Mouse (Mus musculus) c-Kit-positive CD71-positive TER-119-negative erythroid progenitor cells, embryonic 14.5 days (primary cell): Measurements from ENCODE around the gene Dcaf6.

Source experiments
- DNase-seq: peaks from one replicate; pipeline ENCODE4 v3.0.0-alpha.2; 2013; ENCODE audit warnings: low read depth

Gene Dcaf6

DNA sequence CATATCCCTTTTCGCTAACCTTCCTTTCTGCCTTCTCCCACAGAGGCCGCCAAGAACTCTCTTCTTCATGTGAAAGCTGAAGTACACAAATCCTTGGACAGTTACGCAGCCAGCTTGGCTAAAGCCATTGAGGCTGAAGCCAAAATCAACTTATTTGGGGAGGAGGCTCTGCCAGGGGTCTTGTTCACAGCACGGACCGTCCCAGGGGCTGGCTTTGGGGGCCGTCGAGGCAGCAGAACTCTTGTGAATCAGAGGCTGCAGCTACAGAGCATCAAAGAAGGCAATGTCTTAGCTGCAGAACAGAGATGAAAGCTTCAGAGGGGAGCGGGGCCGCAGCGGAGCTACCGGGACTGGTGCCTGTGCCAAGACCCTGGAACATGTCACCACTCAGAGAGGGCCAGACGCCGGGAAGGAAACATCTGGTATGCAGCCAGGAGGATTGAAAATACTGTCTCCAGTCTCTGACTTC, 138.8 kb downstream of the Dcaf6 start:
- DNase-seq = no peak

DNA sequence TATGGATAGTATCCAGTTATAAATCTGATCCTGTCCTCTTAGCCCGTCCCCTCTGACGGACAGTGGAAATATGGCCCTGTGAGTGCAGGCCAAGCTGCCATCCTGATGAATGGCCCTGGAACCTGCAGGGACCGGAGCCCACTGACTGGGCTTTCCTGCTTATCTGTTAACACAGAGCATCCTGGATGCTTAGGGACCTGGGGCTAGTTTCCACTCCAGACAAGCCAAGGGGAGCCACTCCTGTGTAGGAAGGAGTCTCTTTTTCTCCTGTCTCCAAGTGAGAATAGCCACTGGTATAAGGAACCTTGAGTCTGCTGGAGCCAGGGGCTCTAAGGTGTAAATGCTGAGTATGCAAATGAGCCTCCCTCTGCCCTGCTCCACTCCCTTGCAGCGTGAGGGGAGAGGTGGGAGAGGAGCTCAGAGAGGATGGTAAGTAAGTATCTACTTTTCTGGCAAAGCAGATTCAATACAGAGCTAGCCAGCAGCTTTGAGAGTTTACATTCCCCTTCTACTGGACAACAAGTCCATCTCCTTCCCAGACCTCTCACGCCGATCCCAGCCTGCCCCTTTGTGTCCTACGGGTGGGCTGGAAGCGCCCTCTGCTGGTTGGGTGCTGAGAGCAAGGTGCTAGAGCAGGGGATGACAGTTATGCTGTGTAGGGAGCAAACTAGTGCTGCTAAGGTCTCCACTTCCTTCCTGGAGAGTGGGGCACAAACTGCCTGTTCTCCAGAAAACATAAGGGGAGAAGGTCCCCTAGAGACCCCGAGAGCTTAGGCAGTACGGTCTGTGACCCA, 139.9 kb downstream of the Dcaf6 start:
- peak; percentile 53 for DNase-seq

DNA sequence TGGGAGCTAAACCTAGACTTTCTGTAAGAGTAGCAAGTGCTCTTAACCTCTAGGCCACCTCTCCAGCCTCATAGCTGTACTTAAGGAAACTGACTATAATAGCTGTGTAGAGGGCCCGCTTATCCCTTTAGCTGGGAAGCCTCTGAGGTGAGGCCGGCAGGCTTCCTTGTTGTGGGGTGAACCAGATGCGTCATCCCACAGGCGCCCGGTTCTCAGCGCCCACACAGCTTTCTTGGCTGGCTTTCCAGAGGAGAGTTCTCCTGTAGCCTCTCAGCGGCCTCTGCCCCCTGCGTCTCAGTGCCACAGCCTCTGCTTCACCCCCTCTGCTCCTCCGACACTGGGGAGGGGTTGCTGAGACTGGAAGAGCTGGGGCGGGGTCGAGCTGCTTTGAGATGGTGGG, 143.9 kb downstream of the Dcaf6 start:
- no peak for DNase-seq

DNA sequence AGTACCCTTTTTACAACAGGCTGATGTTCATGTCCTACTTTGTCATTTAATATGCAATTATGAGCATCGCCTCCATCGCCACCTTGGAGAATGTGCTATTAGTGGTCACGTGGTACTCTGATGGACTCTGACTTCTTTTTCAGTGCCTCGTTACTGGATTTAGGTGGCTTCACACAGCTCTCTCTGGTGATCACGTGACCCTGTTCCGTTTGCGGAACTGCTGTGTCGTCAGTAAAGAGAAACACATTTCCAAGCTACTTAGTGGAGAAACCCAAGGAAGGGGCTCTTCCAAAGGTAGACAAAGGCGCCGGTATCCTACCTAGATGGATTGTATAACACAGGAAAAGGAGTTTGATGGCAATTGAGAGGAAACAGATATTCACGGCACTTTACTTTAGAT, 152.1 kb downstream of the Dcaf6 start:
- DNase-seq = no peak

DNA sequence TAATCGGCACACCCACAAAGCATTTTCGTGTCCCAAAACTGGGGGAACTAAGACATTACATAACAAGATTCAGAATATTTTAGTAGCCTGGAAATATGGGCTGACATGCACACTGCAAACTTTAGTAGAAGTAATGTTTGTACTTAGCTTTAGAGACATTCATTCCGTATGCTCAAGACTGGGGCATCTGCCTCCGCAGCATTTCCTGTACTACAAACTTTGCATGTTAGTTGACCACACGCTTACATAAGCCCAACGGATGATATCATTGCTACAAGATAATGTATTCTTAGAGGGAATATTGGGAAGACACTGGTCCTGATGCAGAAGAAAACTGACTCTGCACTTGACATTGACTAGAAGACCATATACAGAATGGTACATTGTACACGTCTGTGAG, 155.9 kb downstream of the Dcaf6 start:
- DNase-seq = no peak

DNA sequence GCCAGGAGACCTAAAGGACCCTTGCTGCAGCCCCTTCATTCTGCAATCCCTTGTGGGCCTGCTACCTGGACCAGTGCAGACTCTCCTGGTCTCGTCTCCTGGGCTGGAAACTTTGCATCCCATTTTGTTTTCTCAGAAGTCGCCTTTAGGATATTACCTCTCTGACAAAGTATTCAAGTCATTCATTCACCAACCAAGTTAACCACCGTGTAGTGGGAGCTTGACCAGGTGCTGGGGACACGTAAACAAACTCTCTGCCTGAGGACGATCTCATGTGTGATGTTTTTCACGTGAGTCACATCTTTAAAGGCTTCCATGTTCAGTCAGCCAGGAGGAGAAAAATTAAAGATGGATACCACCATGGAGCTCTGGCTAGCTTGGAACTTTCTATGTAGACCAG, 157.1 kb downstream of the Dcaf6 start:
- no peak for DNase-seq

DNA sequence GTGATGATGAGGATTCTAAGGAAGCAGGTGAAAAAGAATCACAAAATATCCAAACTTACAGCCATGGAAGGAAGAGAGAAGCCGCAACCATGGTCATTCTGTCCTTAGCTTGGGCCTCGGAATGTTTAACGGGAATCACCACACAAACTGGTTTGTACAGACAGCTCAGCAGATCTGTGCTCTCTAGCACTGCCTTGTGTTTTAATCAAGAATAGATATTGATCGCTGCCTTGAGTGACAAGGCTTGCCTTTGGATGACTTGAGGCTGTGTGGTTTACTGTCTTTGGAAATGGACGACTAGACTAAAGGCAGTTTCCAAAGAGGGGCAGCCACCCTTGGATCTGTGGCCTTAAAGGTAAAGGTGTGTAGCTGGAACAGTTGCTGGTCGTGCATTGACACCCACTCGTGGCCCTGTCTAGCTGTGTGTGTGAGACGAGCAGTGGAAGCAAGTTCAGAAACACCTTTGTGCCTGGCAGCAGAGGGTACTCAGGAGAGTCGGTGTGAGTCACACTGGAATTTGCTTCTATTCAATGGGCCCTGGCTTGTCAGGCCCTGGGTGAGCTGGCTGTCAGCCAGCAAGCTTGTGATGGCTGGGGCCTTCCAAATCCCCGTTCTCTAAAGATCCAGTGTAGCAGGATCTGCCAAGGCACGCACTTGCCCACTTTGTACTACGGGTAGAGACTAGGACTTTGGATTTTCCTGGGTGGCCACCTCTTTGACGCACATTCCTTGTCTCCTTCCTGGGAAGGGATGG, 157.6 kb downstream of the Dcaf6 start:
- DNase-seq = no peak

DNA sequence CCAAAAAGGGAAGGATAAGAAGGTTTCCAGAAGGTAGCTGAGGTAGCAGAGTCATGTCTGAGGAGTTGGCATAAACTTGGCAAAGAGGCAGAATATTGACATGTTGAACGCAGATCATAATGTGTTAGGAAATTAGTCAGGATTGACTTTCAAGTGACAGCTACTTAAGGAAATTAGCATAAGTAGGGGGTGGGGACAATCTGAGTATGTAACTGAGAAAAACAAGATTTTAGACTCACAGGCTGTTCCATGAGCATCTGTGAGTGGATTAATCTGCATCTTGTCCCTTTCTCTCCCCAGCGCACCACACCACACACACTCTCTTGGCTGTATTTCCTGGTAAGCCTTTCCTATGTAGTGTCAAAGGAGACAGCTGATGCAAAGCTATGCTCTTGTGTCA, 158.7 kb downstream of the Dcaf6 start:
- no peak for DNase-seq

DNA sequence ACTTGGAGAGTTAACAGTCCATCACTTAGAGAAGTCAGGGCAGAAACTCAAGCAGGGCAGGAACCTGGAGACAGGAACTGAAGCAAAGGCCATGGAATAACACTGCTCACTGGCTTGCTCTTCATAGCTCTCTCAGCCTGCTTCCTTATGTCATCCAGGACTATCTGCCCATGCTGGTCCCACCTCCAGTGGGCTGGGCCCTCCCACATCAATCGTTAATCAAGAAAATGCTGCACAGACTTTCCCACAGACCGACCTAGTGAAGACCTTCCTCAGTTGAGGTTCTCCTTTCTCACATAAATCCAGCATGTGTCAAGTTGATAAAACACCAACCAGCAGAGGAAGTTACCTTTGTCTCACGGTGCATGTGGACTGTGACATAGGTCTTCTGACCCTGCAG, 159.2 kb downstream of the Dcaf6 start:
- no peak for DNase-seq

DNA sequence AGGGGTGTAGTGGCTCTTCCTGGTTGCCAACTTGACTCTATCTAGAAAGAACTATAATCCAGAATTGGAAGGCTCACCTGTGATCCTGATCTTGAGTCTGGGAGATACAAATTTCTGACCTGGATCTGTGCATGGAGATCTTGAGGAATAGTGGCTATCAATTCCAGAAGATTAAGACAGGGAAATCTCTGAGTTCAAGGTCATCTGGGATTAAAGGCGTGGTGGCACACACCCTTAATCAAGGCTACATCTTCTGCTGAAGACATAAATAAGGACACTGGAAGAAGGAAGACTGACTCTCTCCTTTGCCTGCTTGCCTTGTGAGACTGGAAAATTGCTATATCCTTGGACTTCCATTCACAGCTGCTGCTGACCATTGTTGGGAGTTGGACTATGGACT, 164.8 kb downstream of the Dcaf6 start, which contains the start of gene Gpr161:
Gpr161 (plus strand) TSS at position 301 of the 400 bp plus-strand sequence.
- no peak for DNase-seq

DNA sequence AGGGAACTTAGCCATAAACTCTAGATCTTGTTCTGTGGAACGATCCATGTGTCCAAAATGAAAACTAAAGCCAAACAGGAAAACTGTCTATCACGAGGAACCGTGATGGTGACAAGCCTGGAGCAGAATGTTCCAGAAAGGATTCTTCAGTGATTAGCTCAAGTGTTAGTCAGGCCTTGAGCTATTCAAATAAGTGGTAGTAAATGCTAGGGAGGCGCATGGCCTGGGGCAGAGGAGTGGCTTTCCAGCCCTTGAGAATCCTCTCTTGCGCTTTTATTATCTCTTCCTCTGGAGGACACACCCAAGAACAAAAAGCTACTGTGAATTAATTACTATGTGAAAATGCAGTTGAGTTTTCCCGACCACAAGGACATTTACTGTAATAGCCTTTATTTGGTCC, 168.7 kb downstream of the Dcaf6 start:
- no peak for DNase-seq

DNA sequence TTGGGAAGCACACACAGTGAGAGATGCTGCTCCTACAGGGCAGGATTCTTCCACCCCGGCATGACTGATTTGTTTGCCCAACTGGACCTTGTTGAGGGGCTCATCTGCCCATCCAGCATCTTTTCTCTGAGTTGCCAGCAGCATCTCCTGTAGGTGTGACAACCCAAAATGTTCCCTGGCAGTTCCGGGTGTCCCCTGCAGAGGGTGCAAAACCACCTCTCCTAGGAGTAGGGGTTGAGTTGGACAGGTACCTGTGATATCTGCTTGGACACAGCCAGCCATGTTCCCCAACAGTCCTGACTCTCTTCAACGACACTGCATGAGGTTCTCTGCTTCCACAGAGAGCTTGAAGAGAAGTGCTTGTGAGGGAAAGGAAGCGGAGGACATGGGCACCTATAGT, 170.4 kb downstream of the Dcaf6 start:
- peak; percentile 27 for DNase-seq

DNA sequence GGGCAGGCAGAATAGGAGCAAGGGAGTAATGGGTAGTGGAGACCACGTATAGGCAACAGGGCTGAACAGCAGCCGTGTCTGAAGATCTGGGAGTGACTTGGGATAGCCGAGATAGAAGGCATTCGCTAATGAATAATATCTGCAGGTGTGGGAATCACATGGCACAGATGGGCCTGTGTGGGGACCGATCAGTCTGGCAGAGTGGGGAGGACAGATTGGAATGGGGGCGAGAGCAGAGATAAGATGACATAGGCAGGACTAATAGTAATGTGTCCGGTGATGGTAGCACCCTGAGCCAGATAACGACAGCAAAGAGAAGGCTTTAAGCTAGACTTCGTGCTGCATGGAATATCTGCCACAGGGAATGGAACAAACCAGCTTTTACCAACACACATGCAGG, 172.1 kb downstream of the Dcaf6 start:
- DNase-seq = no peak

DNA sequence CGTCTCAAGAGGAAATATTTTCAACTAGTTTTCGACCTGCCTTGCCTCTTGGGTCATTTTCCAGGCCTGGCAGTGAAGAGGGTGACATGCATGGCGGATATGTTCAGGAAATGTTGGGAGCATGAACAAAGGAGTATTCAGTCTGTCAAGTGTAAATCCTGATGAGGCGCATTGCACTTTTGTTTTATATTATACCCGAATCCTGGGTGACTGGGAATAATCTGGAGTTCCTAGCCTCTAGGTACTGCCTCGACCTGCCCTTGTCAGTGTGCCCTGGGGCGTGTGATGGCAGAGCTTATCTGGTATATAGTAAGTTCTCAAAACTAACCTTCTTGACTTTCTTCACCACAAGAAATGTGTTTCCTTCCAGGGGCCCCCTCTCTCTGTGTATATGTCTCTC, 176.2 kb downstream of the Dcaf6 start:
- no peak for DNase-seq

DNA sequence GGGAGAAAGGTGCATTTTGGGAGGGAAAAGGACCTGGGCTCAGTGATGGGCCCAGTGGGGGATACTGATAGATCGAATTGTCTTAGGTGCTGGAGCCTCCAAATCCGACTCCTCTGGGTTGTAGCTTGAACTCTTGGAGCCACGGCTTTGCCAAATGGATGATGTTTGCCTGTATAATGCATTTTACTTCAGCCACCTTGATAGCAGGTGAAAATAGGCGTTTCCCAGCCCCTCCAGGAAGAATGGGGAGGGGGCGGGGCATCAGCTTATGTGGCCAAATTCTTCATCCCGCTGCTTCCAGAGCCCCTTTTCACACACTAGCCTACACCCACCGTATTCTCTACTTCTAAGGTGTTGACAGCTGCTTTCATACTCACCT, 177.3 kb downstream of the Dcaf6 start:
- no peak for DNase-seq

DNA sequence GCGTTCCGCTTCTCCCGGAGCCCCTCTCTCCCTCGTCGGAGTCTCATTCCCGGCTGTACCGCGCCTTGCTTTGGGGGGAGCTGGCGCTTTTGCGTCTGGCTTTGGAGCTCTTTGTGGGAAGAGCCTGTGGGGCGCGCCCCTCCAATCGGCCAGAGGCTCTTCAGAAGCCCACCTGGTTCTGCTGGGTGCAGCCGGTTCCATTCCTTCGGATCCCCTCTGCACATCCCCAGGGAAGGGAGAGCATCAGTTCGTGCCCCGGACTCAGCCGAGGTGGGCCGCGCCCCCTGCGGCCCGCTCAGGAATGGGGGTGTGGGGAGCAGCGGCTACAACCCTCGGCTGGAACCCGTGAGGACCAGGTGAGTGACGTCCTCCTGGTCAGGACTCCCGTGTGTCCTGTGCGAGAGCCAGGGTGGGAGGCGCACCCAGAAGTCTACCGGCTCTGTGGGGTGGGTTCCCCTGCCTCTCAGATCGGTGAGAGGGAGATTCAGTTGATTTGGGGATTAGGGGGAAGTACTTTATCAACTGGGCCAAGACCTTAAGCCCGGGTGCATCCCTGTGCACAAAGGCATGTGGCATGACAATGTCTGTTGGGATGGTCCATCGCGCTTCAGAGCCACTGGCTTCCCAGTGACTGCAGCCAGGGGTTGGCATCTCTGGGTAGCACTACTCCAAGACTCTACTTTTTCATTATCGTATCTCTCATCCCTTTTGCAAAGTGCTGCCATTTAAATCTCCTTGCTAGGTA, 177.9 kb downstream of the Dcaf6 start:
- DNase-seq = no peak

DNA sequence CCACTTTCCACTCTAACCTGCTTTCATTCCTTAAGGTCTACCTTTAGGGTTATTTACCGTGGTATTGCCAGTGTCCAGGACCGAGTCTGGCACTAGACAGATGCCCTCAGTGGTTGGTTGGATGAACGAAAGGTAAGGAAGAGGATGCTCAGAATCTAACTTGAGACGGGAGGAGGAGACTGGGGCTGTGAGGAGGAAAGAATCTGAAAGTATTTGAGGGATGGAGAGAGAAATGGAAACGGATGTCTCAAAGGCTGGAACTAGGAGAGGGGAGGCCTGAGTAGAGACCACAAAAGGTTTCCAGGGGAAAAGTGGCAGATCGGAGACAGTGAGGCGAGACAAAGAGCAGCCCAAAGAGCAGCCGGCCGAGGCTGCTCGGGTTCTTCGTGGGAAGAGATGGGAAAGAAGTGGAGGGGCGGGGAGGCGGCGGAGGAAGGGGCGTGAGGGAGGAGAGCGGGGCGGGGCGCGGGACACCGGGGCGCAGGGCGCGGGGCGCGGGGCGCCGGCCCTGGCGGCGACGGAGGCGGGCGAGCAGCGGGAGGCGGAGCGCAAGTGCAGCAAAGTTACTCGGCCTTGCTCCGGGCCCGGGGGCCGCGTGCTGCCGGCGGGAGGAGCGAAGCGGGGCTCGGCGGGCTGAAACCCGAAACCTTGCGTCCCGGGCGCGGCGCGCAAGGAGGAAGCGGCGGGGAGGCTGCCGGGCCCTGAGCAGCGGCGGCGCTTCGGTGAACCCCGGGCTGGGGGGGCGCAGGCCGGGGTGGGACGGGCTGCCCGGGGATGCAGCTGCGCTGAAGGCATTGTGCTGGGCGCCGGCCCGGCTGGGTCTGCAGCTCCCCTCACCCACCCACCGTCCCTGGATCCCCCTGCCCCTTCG, 178.7 kb downstream of the Dcaf6 start:
- DNase-seq = no peak

DNA sequence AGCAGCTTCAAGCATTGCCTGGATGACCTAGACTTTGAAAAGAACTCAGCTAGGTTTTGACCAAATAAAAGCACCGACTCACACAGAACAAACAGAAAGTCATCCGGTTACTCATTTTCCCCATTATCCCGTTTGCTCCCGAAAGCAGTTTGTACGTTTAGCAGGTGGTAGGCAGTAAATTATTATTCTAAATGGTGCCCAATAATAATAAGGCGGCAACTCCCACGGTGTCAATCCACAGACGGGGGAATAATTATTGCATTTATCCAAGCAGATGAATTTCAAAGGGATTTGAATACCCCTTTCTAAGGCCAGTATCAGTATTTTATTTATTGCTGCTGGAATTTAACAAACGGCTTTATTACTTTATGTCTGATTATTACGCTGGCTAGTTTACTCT, 179.5 kb downstream of the Dcaf6 start:
- no peak for DNase-seq
